ENCODE assay signal across 12 mouse cellular contexts in genomic region chr10:45104535-45105079, GRCm38 (mm10). TPM values are rescaled to one million over a fixed set of nuclear protein-coding genes. Genes with fewer than 3 reads are reported as not detected.
DNase-seq lines count a peak whose midpoint lies in the region; ATAC-seq and TF ChIP-seq lines count a peak whose summit lies in the region.
"Had no signal": no experiment of that assay in that cellular context is flagged by ENCODE, and none has a peak within 500 bp of the region (broad histone marks: within the 10 kb centered on the region; RNA-seq: fewer than 3 reads in every experiment).

No protein-coding gene starts in this region.

- peak in 1 of 2 experiments; percentile 26 for DNase-seq in heart, adult 2 months
- no peak for DNase-seq in heart, postnatal 25 days (ENCODE audit: low spot score)
- no peak for DNase-seq in liver, embryonic 11.5 days (ENCODE audit: low spot score)
- DNase-seq in CH12.LX (ENCODE audit: extremely low read depth) = peak; percentile 81
- no peak for DNase-seq in liver, postnatal 0 days
- no peak for DNase-seq in thymus, postnatal 14 days
- DNase-seq in ovary, postnatal 14 days (ENCODE audit: low spot score) = no peak
- DNase-seq: retina, postnatal 1 day had no signal

- no peaks in the 10 kb centered on the region for H3K36me3 ChIP-seq in heart, adult 2 months (ENCODE audit: control insufficient read depth, insufficient read depth, low read length)
- H3K36me3 ChIP-seq in liver, embryonic 11.5 days (ENCODE audit: control insufficient read depth, insufficient read depth, low read length) = peaks cover 5% of the 10 kb centered on the region; the same call in 1 of the 2 replicates
- peaks cover 43% of the 10 kb centered on the region for H3K36me3 ChIP-seq in liver, embryonic 12.5 days
- peaks cover 40 to 59% of the 10 kb centered on the region in 2 experiments for H3K36me3 ChIP-seq in CH12.LX (replicated peaks in 1 of 2; ENCODE audit: control insufficient read depth in 1 of 2, insufficient read depth in 1 of 2, low read length in 1 of 2)
- H3K36me3 ChIP-seq in liver, postnatal 0 days (replicated peaks; ENCODE audit: insufficient read depth, low read length) = peaks cover 22% of the 10 kb centered on the region

- TF ChIP-seq RAD21 in CH12.LX (IDR thresholded peaks at IDR 0.05; ENCODE audit: low read depth, low read length) = no peak

- H3K27me3 ChIP-seq in heart, adult 2 months (ENCODE audit: control insufficient read depth, insufficient read depth, low read length) = no peaks in the 10 kb centered on the region
- no peaks in the 10 kb centered on the region for H3K27me3 ChIP-seq in liver, embryonic 11.5 days (replicated peaks; ENCODE audit: control insufficient read depth, insufficient read depth, low read length)
- no peaks in the 10 kb centered on the region for H3K27me3 ChIP-seq in liver, embryonic 12.5 days (replicated peaks)
- no peaks in the 10 kb centered on the region for H3K27me3 ChIP-seq in CH12.LX (replicated peaks)
- no peaks in the 10 kb centered on the region for H3K27me3 ChIP-seq in liver, postnatal 0 days (ENCODE audit: insufficient read depth, low read length)
- H3K27me3 ChIP-seq: limb, embryonic 15.5 days had no signal

- dilution Hi-C loops in CH12.LX (cut with MboI; ENCODE audit: extremely low pct_ligation_motif_present, extremely low pct_unique_long_range_greater_than_20kb, low sequenced_read_pairs) = no loop called here

- no peak for TF ChIP-seq EP300 in heart, adult 2 months (IDR thresholded peaks at IDR 0.05; ENCODE audit: insufficient read depth, low read depth, low read length)
- TF ChIP-seq EP300 in CH12.LX (IDR thresholded peaks at IDR 0.05; ENCODE audit: low read length) = peak; percentile 55
- no peak for TF ChIP-seq EP300 in liver, postnatal 0 days (IDR thresholded peaks at IDR 0.05; ENCODE audit: low read depth)

- 45% methylated on average over 4 of the region's 4 CpGs for WGBS in heart, adult 2 months
- WGBS in liver, embryonic 11.5 days = 80% methylated on average over 4 of the region's 4 CpGs
- 68% methylated on average over 4 of the region's 4 CpGs for WGBS in liver, embryonic 12.5 days (ENCODE audit: insufficient replicate concordance)
- 76% methylated on average over 4 of the region's 4 CpGs for WGBS in liver, postnatal 0 days (ENCODE audit: insufficient replicate concordance)

- H3K4me2 ChIP-seq in liver, embryonic 11.5 days = no peak overlapping the region
- no peak overlapping the region for H3K4me2 ChIP-seq in liver, embryonic 12.5 days
- peak overlapping the region; percentile 61 for H3K4me2 ChIP-seq in CH12.LX (ENCODE audit: insufficient read depth, low read depth, poor library complexity, severe bottlenecking)
- H3K4me2 ChIP-seq in liver, postnatal 0 days (ENCODE audit: low read depth, low read length) = no peak overlapping the region
- H3K4me2 ChIP-seq: limb, embryonic 15.5 days had no signal

- H3K4me3 ChIP-seq in heart, adult 2 months = no peak overlapping the region
- H3K4me3 ChIP-seq in liver, embryonic 11.5 days (ENCODE audit: low read depth, low read length) = no peak overlapping the region
- no peak overlapping the region for H3K4me3 ChIP-seq in liver, embryonic 12.5 days
- H3K4me3 ChIP-seq in CH12.LX (replicated peaks in 1 of 3; ENCODE audit: low read depth in 2 of 3, low read length in 2 of 3, poor library complexity in 1 of 3) = no peak overlapping the region
- H3K4me3 ChIP-seq in liver, postnatal 0 days (ENCODE audit: low read depth, low read length) = no peak overlapping the region
- H3K4me3 ChIP-seq: erythroblast, embryonic 14.5 days; limb, embryonic 15.5 days had no signal

- H3K27ac ChIP-seq in heart, adult 2 months = peak overlapping the region; percentile 54
- H3K27ac ChIP-seq in liver, embryonic 11.5 days (ENCODE audit: low read depth, low read length) = no peak overlapping the region
- H3K27ac ChIP-seq in liver, embryonic 12.5 days = no peak overlapping the region
- no peak overlapping the region for H3K27ac ChIP-seq in CH12.LX (ENCODE audit: insufficient read depth, low read depth)
- peak overlapping the region; percentile 61; the same call in 1 of the 2 replicates for H3K27ac ChIP-seq in liver, postnatal 0 days (ENCODE audit: low read depth)
- H3K27ac ChIP-seq: limb, embryonic 15.5 days; macrophage had no signal

- H3K4me1 ChIP-seq in heart, adult 2 months (ENCODE audit: control insufficient read depth, insufficient read depth, low read length) = peaks cover 3% of the 10 kb centered on the region
- H3K4me1 ChIP-seq in liver, embryonic 11.5 days (replicated peaks; ENCODE audit: control insufficient read depth, insufficient read depth, low read length) = peaks cover 8% of the 10 kb centered on the region
- peaks cover 14% of the 10 kb centered on the region for H3K4me1 ChIP-seq in liver, embryonic 12.5 days
- peaks cover 8 to 67% of the 10 kb centered on the region in 2 experiments; a peak in 3 of 4 replicates for H3K4me1 ChIP-seq in CH12.LX (ENCODE audit: control insufficient read depth in 1 of 2, insufficient read depth in 2 of 2)
- peaks cover 12% of the 10 kb centered on the region for H3K4me1 ChIP-seq in liver, postnatal 0 days (ENCODE audit: insufficient read depth)

- in situ Hi-C loops in CH12.LX (cut with MboI; ENCODE audit: low pct_ligation_motif_present, low pct_unique_long_range_greater_than_20kb, low sequenced_read_pairs) = no loop called here

- H3K9me3 ChIP-seq in liver, embryonic 11.5 days (ENCODE audit: control insufficient read depth, low read length) = no peaks in the 10 kb centered on the region
- H3K9me3 ChIP-seq in liver, embryonic 12.5 days (replicated peaks) = no peaks in the 10 kb centered on the region
- H3K9me3 ChIP-seq in CH12.LX (replicated peaks; ENCODE audit: low read length) = peaks cover 17% of the 10 kb centered on the region
- H3K9me3 ChIP-seq in liver, postnatal 0 days (ENCODE audit: low read length) = no peaks in the 10 kb centered on the region
- H3K9me3 ChIP-seq: limb, embryonic 15.5 days had no signal

- no peak for TF ChIP-seq POLR2A in heart, adult 2 months (IDR thresholded peaks at IDR 0.05; ENCODE audit: insufficient read depth, low read depth, low read length)
- no peak for TF ChIP-seq POLR2A in CH12.LX (IDR thresholded peaks at IDR 0.05; ENCODE audit: low read depth, low read length)

- no peaks in the 10 kb centered on the region for H3K79me2 ChIP-seq in heart, adult 2 months (replicated peaks; ENCODE audit: control insufficient read depth, insufficient read depth, low read length)
- H3K79me2 ChIP-seq in CH12.LX (replicated peaks; ENCODE audit: control insufficient read depth, extremely low read depth, insufficient read depth, poor library complexity, severe bottlenecking) = no peaks in the 10 kb centered on the region; the same call in 1 of the 2 replicates

- intact Hi-C loops in heart, adult 2 months (cut with DNase I) = loop anchor here (5.0 kb wide), 1 partner anchor 408 kb away; no protein-coding TSS in a partner anchor
- intact Hi-C loops in heart, postnatal 25 days (cut with DNase I) = no loop called here

- ATAC-seq in liver, embryonic 11.5 days (replicated peaks; ENCODE audit: low FRiP score) = peak; percentile 51; the same call in 1 of the 2 replicates
- no peak for ATAC-seq in liver, embryonic 12.5 days
- ATAC-seq in liver, postnatal 0 days = no peak

- TF ChIP-seq CTCF in heart, adult 2 months (IDR thresholded peaks at IDR 0.05) = no peak
- TF ChIP-seq CTCF in CH12.LX (conservative IDR thresholded peaks at IDR 0.05 in 1 of 2, IDR thresholded peaks at IDR 0.05 in 1 of 2; ENCODE audit: low read depth in 2 of 2, low read length in 2 of 2) = no peak
- TF ChIP-seq CTCF in liver, postnatal 0 days (IDR thresholded peaks at IDR 0.05; ENCODE audit: low read depth) = no peak

- H3K9ac ChIP-seq in heart, adult 2 months (ENCODE audit: low read depth, low read length) = no peak overlapping the region
- H3K9ac ChIP-seq in liver, embryonic 11.5 days (ENCODE audit: low read depth, low read length) = no peak overlapping the region
- H3K9ac ChIP-seq in liver, embryonic 12.5 days = no peak overlapping the region
- no peak overlapping the region for H3K9ac ChIP-seq in CH12.LX (ENCODE audit: insufficient read depth, low read depth)
- no peak overlapping the region for H3K9ac ChIP-seq in liver, postnatal 0 days (replicated peaks)
- H3K9ac ChIP-seq: limb, embryonic 15.5 days had no signal

TF ChIP-seq in CH12.LX, 34 proteins besides CTCF, POLR2A, EP300 and RAD21 (continues in another document):
- TF ChIP-seq E2F4 (IDR thresholded peaks at IDR 0.05; ENCODE audit: insufficient replicate concordance, low read depth, low read length) = no peak
- TF ChIP-seq MEF2A (IDR thresholded peaks at IDR 0.05; ENCODE audit: borderline replicate concordance, low read depth, low read length) = peak; percentile 96
- TF ChIP-seq GABPA (IDR thresholded peaks at IDR 0.05; ENCODE audit: insufficient replicate concordance, low read depth, low read length) = no peak
- no peak for TF ChIP-seq IRF4 (IDR thresholded peaks at IDR 0.05; ENCODE audit: low read depth, low read length)
- no peak for TF ChIP-seq SMC3 (IDR thresholded peaks at IDR 0.05; ENCODE audit: low read depth, low read length)
- no peak for TF ChIP-seq NRF1 (IDR thresholded peaks at IDR 0.05; ENCODE audit: low read depth, low read length)
- no peak for TF ChIP-seq ELF1 (IDR thresholded peaks at IDR 0.05; ENCODE audit: low read depth, low read length)
- no peak for TF ChIP-seq NELFE (IDR thresholded peaks at IDR 0.05; ENCODE audit: low read depth, low read length)
- TF ChIP-seq USF1 (IDR thresholded peaks at IDR 0.05; ENCODE audit: low read depth, low read length) = no peak
- 0 out of 2 replicates have a peak, but pooled peaks have one; percentile 32 for TF ChIP-seq TCF12 (IDR thresholded peaks at IDR 0.05; ENCODE audit: low read depth, low read length)
- no peak for TF ChIP-seq USF2 (conservative IDR thresholded peaks at IDR 0.05; ENCODE audit: low read depth, low read length)
- TF ChIP-seq HCFC1 (IDR thresholded peaks at IDR 0.05; ENCODE audit: low read depth, low read length) = no peak
- no peak for TF ChIP-seq MYC (IDR thresholded peaks at IDR 0.05; ENCODE audit: low read depth, low read length)
- no peak; the same call in 1 of the 2 replicates for TF ChIP-seq MAX (IDR thresholded peaks at IDR 0.05; ENCODE audit: low read length)
- TF ChIP-seq MAFK (IDR thresholded peaks at IDR 0.05; ENCODE audit: insufficient replicate concordance, low read length) = no peak
- TF ChIP-seq ZNF384 (IDR thresholded peaks at IDR 0.05; ENCODE audit: low read depth, low read length) = peak; percentile 93

RNA-seq across cellular contexts. Expression of gene Prep, which starts 37.6 kb away (rescaled TPM):
- total RNA-seq in heart, adult 2 months (2021) = 10 to 100 TPM; 12.1 to 13.8 TPM
- 7.9 and 11.8 TPM in 2 replicates for polyA plus RNA-seq in heart, adult 2 months (2012; rRNA removed)
- total RNA-seq in heart, postnatal 25 days (2021) = 10 to 100 TPM; 15.5 to 16.5 TPM
- 22.1 and 27.7 TPM in 2 replicates for polyA plus RNA-seq in liver, embryonic 11.5 days (2014; fragmentation: Nextera tagmentation; extraction: Ambion mirVana)
- 15.7 and 16.1 TPM in 2 replicates for polyA plus RNA-seq in liver, embryonic 12.5 days (2016; fragmentation: Nextera tagmentation; extraction: Ambion mirVana)
- total RNA-seq in CH12.LX (2012; rRNA removed) (17.6 and 17.8 TPM in 2 replicates), CH12.LX (2014; rRNA removed) (25.0 and 25.7 TPM in 2 replicates)
- 26.0 and 28.2 TPM in 2 replicates for polyA plus RNA-seq in CH12.LX (2012; ENCODE audit: insufficient read length, low read depth)
- polyA plus RNA-seq in liver, postnatal 0 days (2015; fragmentation: Nextera tagmentation; extraction: Ambion mirVana) = 6.4 and 7.1 TPM in 2 replicates

Comparison
In these comparisons a context has a peak if more than half of its experiments do, and no peak if none do; other contexts are left out.
1. H3K27ac ChIP-seq: peak in heart, adult 2 months (single experiment) and liver, postnatal 0 days (single experiment); none in liver, embryonic 11.5 days (single experiment), liver, embryonic 12.5 days (single experiment) and CH12.LX (single experiment).